Mouse (Mus musculus) ES-E14 (cell line): Measurements from ENCODE around the gene C1qtnf3. TPM values are rescaled to one million over a fixed set of nuclear protein-coding genes. Genes with fewer than 3 reads are reported as not detected.
A peak's percentile ranks its signal among the peaks of the same experiment; 100 is the strongest.

Experiments used
- DNase-seq: peaks from one replicate; pipeline ENCODE4 v3.0.0-alpha.2; 2013; ENCODE audit warnings: low read depth, low spot score
- H3K27ac ChIP-seq: 2 replicates; pipeline ENCODE4 v1.5.1; 2012; ENCODE audit warnings: low read depth, mild to moderate bottlenecking, low read length, moderate library complexity, mixed read lengths; ENCODE audit not compliant: poor library complexity, insufficient read depth, severe bottlenecking
- H3K36me3 ChIP-seq: 2 replicates; pipeline ENCODE4 v1.6.1; 2012; ENCODE audit warnings: mild to moderate bottlenecking, low read length, moderate library complexity, mixed read lengths; ENCODE audit not compliant: control insufficient read depth, poor library complexity, insufficient read depth, severe bottlenecking
- H3K4me1 ChIP-seq, 2 experiments: fragments of 150-350 bp in 1 of 2; sonication (generic) in 1 of 2; 2 replicates each; pipeline ENCODE4 v1.6.1; 2012; ENCODE audit warnings: low read length in 2 of 2, mild to moderate bottlenecking in 1 of 2, mixed read lengths in 1 of 2; ENCODE audit not compliant: control insufficient read depth in 2 of 2, insufficient read depth in 2 of 2, poor library complexity in 1 of 2
- H3K4me3 ChIP-seq, 2 experiments: fragments of 150-350 bp in 1 of 2; sonication (generic) in 1 of 2; 2 replicates each; pipeline ENCODE4 v1.5.1; 2012; ENCODE audit warnings: low read length in 2 of 2, low read depth in 1 of 2, mild to moderate bottlenecking in 1 of 2, mixed read lengths in 1 of 2; ENCODE audit not compliant: insufficient read depth in 1 of 2, poor library complexity in 1 of 2, severe bottlenecking in 1 of 2
- H3K9ac ChIP-seq: 2 replicates; pipeline ENCODE4 v1.6.1; 2012; ENCODE audit warnings: low read depth, mild to moderate bottlenecking, low read length, mixed read lengths; ENCODE audit not compliant: poor library complexity, insufficient read depth, severe bottlenecking
- H3K9me3 ChIP-seq: fragments of 150-350 bp; sonication (generic); 2 replicates; pipeline ENCODE4 v1.6.1; 2012; ENCODE audit warnings: low read depth, mild to moderate bottlenecking, low read length; ENCODE audit not compliant: control insufficient read depth, insufficient read depth
- CHD2 ChIP-seq: IDR thresholded peaks from 2 replicates; pipeline ENCODE4 v1.6.1; 2014; ENCODE audit warnings: mild to moderate bottlenecking, low read depth, low read length, inconsistent platforms
- HCFC1 ChIP-seq: IDR thresholded peaks from 2 replicates; pipeline ENCODE4 v1.6.1; 2012; ENCODE audit warnings: low read length, inconsistent platforms, borderline replicate concordance; ENCODE audit not compliant: insufficient read depth
- MAFK ChIP-seq: IDR thresholded peaks from 2 replicates; pipeline ENCODE4 v1.6.1; 2014; ENCODE audit warnings: mild to moderate bottlenecking, low read depth, low read length, inconsistent platforms; ENCODE audit not compliant: insufficient read depth
- ZC3H11A ChIP-seq: IDR thresholded peaks from 2 replicates; pipeline ENCODE4 v1.6.1; 2012; ENCODE audit warnings: low read depth, mild to moderate bottlenecking, inconsistent platforms, low read length, borderline replicate concordance
- ZNF384 ChIP-seq: IDR thresholded peaks from 2 replicates; pipeline ENCODE4 v1.6.1; 2012; ENCODE audit warnings: low read depth, low read length, inconsistent platforms
- in situ Hi-C, 2 experiments: fragments of 600-800 bp; cut with MboI; formaldehyde crosslinking; loops; one replicate each; pipeline ENCODE4 v1.15.1; 2025; ENCODE audit warnings: low sequenced_read_pairs in 2 of 2, inconsistent platforms in 1 of 2; ENCODE audit not compliant: unreplicated experiment in 2 of 2
- total RNA-seq: library from RNA; depleted of rRNA; stranded (reverse); fragments of 300-350 nt; gene quantifications from 2 replicates; pipeline ENCODE4 v1.2.3, GENCODE M21; 2012; rRNA removed

The C1qtnf3 gene
- 0.45 TPM in 1 of 2 replicates, not detected in the other for total RNA-seq

DNA sequence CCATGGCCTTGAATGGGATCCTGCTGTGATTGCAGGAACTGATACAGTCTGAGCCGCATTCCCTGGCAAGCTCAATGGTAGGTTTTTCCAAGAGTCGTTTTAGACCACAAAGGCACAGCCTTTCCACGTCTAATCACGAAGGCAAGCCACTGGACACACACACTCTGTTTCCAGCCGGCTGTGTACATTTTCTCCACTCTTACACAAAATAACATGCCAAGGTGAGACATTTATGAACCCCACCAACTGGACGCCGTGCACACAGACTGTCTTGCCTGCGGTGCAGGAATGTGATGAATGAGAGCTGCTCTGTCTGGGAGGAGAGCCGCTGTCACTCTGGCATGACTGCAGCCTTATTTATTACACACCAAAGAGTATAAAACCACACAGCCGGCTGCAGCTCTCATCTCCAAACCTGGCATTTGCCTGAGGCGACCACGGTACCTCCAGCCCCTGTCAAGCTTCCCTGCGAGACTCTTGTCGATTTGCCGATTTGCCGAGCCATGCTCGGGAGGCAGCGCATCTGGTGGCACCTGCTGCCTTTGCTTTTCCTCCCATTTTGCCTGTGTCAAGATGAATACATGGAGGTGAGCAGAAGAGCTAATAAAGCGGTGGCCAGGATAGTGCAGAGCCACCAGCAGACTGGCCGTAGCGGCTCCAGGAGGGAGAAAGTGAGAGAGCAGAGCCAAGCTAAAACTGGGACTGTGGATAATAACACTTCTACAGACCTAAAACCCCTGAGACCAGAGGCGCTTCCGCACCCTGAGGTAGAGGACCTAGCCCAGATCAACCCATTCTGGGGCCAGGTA is at the start of gene C1qtnf3:
C1qtnf3 (plus strand) TSS at position 382 of the 809 bp plus-strand sequence.
- Histone ChIP-seq H3K9me3 (no peaks in the 10 kb centered on the region), H3K27ac (no peak within 1 kb of the TSS), H3K36me3 (no peaks in the 10 kb centered on the region), H3K9ac (no peak within 1 kb of the TSS), H3K4me3 (peak within 1 kb of the TSS; percentile 4 to 26; a peak in 3 of 4 replicates), H3K4me1 (0 out of 4 replicates have a peak, but pooled peaks cover 0 to 1% of the 10 kb centered on the region in 2 experiments)
- DNase-seq: no peak
- TF ChIP-seq ZC3H11A (no peak), HCFC1 (no peak), CHD2 (no peak), ZNF384 (no peak), MAFK (no peak)
- in situ Hi-C loops: no loop called here

DNA sequence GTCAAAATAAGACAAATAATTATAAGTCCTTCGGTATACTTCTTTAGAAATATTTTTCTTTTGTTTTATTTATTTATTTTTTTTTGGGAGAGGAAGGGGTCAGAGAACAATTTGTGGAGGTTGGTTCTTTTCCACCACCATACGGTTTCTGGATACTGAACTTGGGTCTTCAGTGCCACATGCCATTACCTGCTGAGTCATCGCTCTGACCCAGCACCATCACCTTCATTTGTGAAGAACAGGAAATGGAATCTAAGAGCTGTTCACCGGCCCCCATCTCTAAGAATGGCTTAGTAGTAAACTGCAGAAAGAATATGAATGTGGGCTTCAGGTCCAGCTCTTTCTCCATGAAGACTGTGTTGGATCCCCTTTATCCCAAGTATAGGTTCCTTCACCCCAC is 49.8 kb upstream of the C1qtnf3 start:
- no peak overlapping the region for H3K27ac ChIP-seq
- DNase-seq: no peak
- in situ Hi-C loops: loop anchor here in 1 of 2 experiments (25.0 kb wide), 1 partner anchor 410 kb away; no protein-coding TSS in a partner anchor
- H3K4me1 ChIP-seq: no peaks in the 10 kb centered on the region
- TF ChIP-seq ZC3H11A (no peak), MAFK (peak; percentile 45; the same call in 1 of the 2 replicates), ZNF384 (no peak)
- H3K9me3 ChIP-seq: no peaks in the 10 kb centered on the region
- H3K4me3 ChIP-seq: no peak overlapping the region
- H3K36me3 ChIP-seq: no peaks in the 10 kb centered on the region
- H3K9ac ChIP-seq: no peak overlapping the region

DNA sequence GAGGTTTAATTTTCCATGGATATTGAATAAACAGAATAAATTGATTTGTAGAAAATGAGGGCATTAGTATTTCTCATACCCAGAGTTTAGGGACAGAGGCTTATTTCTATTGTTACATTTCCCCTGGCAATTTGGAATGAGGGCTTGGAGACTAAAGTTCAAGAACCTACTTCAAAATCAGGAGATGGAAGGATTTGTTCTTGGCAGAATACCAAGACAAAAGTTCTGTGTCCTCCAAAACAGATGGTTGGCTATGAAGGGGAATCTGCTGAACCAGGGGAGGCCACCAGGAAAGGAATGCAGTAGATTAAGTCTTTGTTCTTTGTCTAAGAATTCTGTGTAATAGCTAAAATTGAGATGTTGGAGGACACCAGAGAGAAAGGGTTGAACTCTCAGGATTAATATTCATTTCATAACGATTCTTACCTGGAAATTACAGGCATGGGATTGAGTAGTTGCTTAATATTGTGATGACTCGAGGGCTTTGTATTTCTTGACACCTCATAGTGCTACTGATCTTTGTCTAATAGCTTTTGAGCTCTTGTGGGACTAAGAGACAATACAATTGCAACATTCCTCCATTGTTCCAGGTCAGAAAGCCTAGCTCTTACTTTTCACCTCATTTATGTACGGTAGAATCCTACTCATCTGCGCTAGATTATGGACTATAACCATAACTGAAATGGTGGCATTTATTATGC is 35.4 kb upstream of the C1qtnf3 start:
- Histone ChIP-seq H3K36me3 (no peaks in the 10 kb centered on the region), H3K9ac (no peak overlapping the region), H3K27ac (no peak overlapping the region), H3K4me1 (no peaks in the 10 kb centered on the region), H3K4me3 (no peak overlapping the region), H3K9me3 (no peaks in the 10 kb centered on the region)
- in situ Hi-C loops: loop anchor here in 1 of 2 experiments (25.0 kb wide), 1 partner anchor 396 kb away; no protein-coding TSS in a partner anchor
- TF ChIP-seq ZNF384 (no peak), CHD2 (no peak), MAFK (no peak), ZC3H11A (no peak), HCFC1 (no peak)
- DNase-seq: no peak

DNA sequence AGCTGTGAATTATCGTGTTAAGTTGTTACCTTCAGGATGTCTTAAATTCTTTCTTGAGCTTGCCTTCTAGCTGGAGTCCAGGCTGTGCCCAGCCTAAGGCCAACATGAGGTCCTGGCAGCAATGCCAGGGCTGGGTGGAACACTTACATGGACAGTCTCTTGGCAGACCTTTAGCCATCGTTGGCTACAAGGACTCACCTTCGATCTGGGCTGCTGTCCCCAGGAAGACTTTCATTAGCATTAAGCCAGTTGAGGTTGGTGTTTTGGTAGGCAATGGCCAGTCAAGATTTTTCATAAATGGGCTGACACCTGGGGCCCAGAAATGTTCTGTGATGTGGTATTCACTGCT is 34.8 kb upstream of the C1qtnf3 start:
- Histone ChIP-seq H3K9me3 (no peaks in the 10 kb centered on the region), H3K9ac (no peak overlapping the region), H3K4me1 (no peaks in the 10 kb centered on the region), H3K4me3 (no peak overlapping the region), H3K36me3 (no peaks in the 10 kb centered on the region), H3K27ac (no peak overlapping the region)
- in situ Hi-C loops: loop anchor here in 1 of 2 experiments (25.0 kb wide), 1 partner anchor 395 kb away; no protein-coding TSS in a partner anchor
- TF ChIP-seq HCFC1 (no peak), ZC3H11A (no peak), CHD2 (no peak), ZNF384 (no peak), MAFK (no peak)
- no peak for DNase-seq
